Mouse (Mus musculus): ENCODE results near the gene Pxt1. TPM values are rescaled to one million over a fixed set of nuclear protein-coding genes. Genes with fewer than 3 reads are reported as not detected.

The Pxt1 gene
- polyA plus RNA-seq, 1 experiment: 199 TPM

DNA sequence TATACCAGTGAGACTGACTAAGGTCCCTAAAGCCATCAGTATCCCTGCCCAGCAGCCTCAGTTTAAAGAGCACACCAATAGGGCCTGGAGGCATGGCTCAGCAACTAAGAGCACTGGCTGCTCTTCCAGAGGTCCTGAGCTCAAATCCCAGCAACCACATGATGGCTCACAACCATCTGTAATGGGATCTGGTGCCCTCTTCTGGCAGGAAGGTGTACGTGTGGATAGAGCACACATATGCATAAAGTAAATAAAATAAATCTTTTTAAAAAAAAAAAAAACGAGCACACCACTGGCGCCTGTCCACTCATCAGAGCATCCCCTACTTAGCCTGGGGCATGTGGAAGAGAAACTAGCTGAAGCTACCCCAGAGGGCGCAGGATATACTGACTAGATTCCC lies 42.1 kb downstream of the Pxt1 start:
- Histone ChIP-seq H3K4me3 (ENCODE audit: control insufficient read depth, low read depth, low read length) (no peak overlapping the region), H3K36me3 (ENCODE audit: control insufficient read depth, insufficient read depth, low read length) (no peaks in the 10 kb centered on the region), H3K4me1 (ENCODE audit: control insufficient read depth, insufficient read depth, low read length) (peaks cover 29% of the 10 kb centered on the region), H3K27ac (ENCODE audit: control insufficient read depth, insufficient read depth, low read depth, low read length) (no peak overlapping the region), H3K27me3 (ENCODE audit: control insufficient read depth, insufficient read depth, low read length) (no peaks in the 10 kb centered on the region)
- no peak for TF ChIP-seq CTCF (IDR thresholded peaks at IDR 0.05; ENCODE audit: control insufficient read depth, insufficient read depth, insufficient replicate concordance, low read depth, low read length)
- TF ChIP-seq POLR2A (IDR thresholded peaks at IDR 0.05; ENCODE audit: control insufficient read depth, low read depth, low read length): no peak

DNA sequence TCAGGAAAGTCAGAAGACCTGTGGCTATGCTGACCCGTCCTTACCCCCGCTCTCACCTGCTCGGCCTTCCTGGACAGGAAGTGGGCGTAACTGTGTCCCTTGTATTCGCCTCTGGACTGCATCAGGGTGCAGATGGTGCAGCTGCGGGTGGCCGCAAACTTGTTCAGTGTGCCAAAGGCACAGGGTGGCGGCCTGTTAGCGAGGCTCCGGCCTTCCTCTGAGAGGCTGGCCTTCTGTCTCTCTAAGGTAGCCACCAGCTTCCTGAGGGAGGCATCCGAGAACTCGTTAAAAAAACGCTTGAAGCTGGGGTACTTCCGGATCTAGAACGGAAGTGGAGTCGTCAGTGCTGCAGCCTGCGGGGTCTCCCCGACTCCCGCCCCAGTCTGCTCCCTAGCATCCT lies 44.2 kb downstream of the Pxt1 start:
- Histone ChIP-seq H3K4me3 (ENCODE audit: control insufficient read depth, low read depth, low read length) (peak overlapping the region; percentile 94), H3K4me1 (ENCODE audit: control insufficient read depth, insufficient read depth, low read length) (peaks cover 22% of the 10 kb centered on the region), H3K27me3 (ENCODE audit: control insufficient read depth, insufficient read depth, low read length) (no peaks in the 10 kb centered on the region), H3K36me3 (ENCODE audit: control insufficient read depth, insufficient read depth, low read length) (no peaks in the 10 kb centered on the region), H3K27ac (ENCODE audit: control insufficient read depth, insufficient read depth, low read depth, low read length) (peak overlapping the region; percentile 73)
- no peak for TF ChIP-seq CTCF (IDR thresholded peaks at IDR 0.05; ENCODE audit: control insufficient read depth, insufficient read depth, insufficient replicate concordance, low read depth, low read length)
- TF ChIP-seq POLR2A (IDR thresholded peaks at IDR 0.05; ENCODE audit: control insufficient read depth, low read depth, low read length): peak; percentile 18; the same call in 1 of the 2 replicates

DNA sequence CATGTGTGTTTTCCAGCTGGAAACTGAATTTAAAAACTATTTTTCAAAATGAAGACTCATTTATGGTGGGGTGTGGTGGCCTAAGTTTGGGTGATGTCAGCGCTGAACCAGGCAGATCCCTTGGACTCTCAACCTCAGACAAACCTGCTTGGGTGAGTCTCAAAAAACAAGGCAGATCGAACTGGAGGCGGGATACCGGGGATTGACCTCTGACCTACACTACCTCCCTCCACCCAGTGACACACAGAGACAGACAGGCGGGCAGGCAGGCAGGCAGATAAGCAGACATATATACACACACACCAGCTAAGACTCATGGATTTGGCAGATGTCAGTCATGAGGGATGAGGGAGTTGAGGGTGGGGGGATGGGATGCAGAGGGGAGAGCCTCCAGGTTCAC lies 45.4 kb downstream of the Pxt1 start:
- Histone ChIP-seq H3K27ac (ENCODE audit: control insufficient read depth, insufficient read depth, low read depth, low read length) (no peak overlapping the region), H3K27me3 (ENCODE audit: control insufficient read depth, insufficient read depth, low read length) (no peaks in the 10 kb centered on the region), H3K36me3 (ENCODE audit: control insufficient read depth, insufficient read depth, low read length) (no peaks in the 10 kb centered on the region), H3K4me3 (ENCODE audit: control insufficient read depth, low read depth, low read length) (peak overlapping the region; percentile 94), H3K4me1 (ENCODE audit: control insufficient read depth, insufficient read depth, low read length) (peaks cover 26% of the 10 kb centered on the region)
- TF ChIP-seq CTCF (IDR thresholded peaks at IDR 0.05; ENCODE audit: control insufficient read depth, insufficient read depth, insufficient replicate concordance, low read depth, low read length): no peak
- no peak for TF ChIP-seq POLR2A (IDR thresholded peaks at IDR 0.05; ENCODE audit: control insufficient read depth, low read depth, low read length)

DNA sequence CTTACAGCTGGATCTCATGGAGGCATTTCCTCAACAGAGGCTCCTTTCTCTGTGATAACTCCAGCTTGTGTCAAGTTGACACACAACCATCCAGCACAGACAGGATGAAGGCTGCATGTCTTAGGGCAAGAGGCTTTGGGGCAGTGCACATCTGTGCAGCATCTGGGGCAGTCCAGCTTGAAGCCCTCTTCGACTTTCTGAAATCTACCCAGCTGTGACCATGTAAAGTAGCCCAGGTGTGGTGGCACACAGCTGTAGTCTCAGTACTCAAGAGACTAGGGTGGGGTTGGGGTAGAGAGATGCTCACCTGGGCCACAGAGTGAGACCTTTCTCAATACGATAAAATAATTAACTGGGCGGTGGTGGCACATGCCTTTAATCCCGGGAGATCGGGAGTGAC lies 45.8 kb downstream of the Pxt1 start:
- H3K4me3 ChIP-seq (ENCODE audit: control insufficient read depth, low read depth, low read length): no peak overlapping the region
- no peaks in the 10 kb centered on the region for H3K36me3 ChIP-seq (ENCODE audit: control insufficient read depth, insufficient read depth, low read length)
- no peak overlapping the region for H3K27ac ChIP-seq (ENCODE audit: control insufficient read depth, insufficient read depth, low read depth, low read length)
- no peaks in the 10 kb centered on the region for H3K27me3 ChIP-seq (ENCODE audit: control insufficient read depth, insufficient read depth, low read length)
- TF ChIP-seq CTCF (IDR thresholded peaks at IDR 0.05; ENCODE audit: control insufficient read depth, insufficient read depth, insufficient replicate concordance, low read depth, low read length): no peak
- no peak for TF ChIP-seq POLR2A (IDR thresholded peaks at IDR 0.05; ENCODE audit: control insufficient read depth, low read depth, low read length)
- H3K4me1 ChIP-seq (ENCODE audit: control insufficient read depth, insufficient read depth, low read length): peaks cover 26% of the 10 kb centered on the region

DNA sequence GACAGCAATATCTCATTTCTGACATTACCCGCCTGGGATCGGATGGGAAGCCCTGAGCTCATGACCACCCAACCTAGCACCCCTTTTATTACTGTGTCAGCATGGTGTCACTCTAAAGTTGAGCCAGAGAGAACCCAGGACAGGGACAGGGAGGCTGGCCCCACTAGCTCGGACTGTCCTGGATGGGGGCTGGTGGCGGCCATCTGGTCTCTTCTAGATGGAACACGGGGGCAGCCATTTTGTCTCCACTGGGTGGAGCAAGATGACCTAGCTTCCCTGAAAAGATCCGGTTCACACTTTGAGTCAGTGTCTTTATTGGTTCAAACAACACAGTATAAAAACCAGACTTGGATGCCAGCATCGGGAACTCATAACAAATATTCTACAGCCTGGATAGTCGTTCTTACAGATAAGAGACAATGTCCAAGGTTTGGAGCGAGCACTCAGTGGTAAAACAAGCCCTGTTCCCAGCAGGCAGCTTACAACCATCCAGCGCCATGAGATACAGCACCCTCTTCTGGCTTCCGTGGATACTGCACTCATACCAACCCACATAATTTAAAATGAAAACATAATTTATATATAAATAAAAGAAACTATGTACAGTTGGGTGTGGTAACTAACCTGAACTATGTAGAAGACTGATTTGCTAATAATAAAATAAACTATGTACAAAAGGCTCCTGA lies 47.4 kb downstream of the Pxt1 start:
- Histone ChIP-seq H3K4me3 (ENCODE audit: control insufficient read depth, low read depth, low read length) (peak overlapping the region; percentile 72), H3K36me3 (ENCODE audit: control insufficient read depth, insufficient read depth, low read length) (no peaks in the 10 kb centered on the region), H3K27ac (ENCODE audit: control insufficient read depth, insufficient read depth, low read depth, low read length) (peak overlapping the region; percentile 81), H3K4me1 (ENCODE audit: control insufficient read depth, insufficient read depth, low read length) (peaks cover 26% of the 10 kb centered on the region), H3K27me3 (ENCODE audit: control insufficient read depth, insufficient read depth, low read length) (no peaks in the 10 kb centered on the region)
- TF ChIP-seq CTCF (IDR thresholded peaks at IDR 0.05; ENCODE audit: control insufficient read depth, insufficient read depth, insufficient replicate concordance, low read depth, low read length): no peak
- no peak for TF ChIP-seq POLR2A (IDR thresholded peaks at IDR 0.05; ENCODE audit: control insufficient read depth, low read depth, low read length)

DNA sequence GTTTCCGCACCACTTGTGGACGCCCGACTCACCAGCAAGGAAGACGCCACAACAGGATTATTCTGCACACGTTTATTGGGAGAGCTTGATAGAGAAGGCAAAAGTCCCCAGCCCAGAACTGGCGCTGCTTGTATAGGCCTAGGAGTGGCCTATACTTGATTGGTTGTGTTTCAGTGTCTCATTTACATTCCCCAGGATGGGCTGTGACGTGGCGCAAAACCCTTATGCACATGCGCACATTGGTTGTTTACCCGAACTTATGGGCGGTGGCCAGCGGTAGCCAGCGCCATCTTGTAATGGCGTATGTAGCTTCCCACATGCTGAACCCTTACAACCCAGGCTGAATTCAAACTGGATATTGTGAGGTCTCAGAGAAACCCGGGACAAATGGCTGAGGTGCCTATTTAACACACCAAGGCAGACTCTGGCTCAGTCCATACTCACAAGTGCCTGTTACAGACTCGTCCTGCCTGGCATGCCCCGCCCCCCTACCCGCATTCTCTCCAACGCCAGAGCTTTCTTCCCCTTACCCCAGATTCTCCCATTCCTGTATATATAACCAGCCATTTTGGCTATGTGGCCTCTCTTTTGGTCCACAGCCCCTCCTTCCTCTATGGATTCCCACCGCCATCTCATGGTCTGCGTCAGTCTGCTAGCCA lies 48.3 kb downstream of the Pxt1 start:
- TF ChIP-seq CTCF (IDR thresholded peaks at IDR 0.05; ENCODE audit: control insufficient read depth, insufficient read depth, insufficient replicate concordance, low read depth, low read length) (no peak), POLR2A (IDR thresholded peaks at IDR 0.05; ENCODE audit: control insufficient read depth, low read depth, low read length) (no peak; the same call in 1 of the 2 replicates)
- H3K4me3 ChIP-seq (ENCODE audit: control insufficient read depth, low read depth, low read length): peak overlapping the region; percentile 72
- H3K27me3 ChIP-seq (ENCODE audit: control insufficient read depth, insufficient read depth, low read length): no peaks in the 10 kb centered on the region
- peak overlapping the region; percentile 81 for H3K27ac ChIP-seq (ENCODE audit: control insufficient read depth, insufficient read depth, low read depth, low read length)
- peaks cover 26% of the 10 kb centered on the region for H3K4me1 ChIP-seq (ENCODE audit: control insufficient read depth, insufficient read depth, low read length)
- no peaks in the 10 kb centered on the region for H3K36me3 ChIP-seq (ENCODE audit: control insufficient read depth, insufficient read depth, low read length)

DNA sequence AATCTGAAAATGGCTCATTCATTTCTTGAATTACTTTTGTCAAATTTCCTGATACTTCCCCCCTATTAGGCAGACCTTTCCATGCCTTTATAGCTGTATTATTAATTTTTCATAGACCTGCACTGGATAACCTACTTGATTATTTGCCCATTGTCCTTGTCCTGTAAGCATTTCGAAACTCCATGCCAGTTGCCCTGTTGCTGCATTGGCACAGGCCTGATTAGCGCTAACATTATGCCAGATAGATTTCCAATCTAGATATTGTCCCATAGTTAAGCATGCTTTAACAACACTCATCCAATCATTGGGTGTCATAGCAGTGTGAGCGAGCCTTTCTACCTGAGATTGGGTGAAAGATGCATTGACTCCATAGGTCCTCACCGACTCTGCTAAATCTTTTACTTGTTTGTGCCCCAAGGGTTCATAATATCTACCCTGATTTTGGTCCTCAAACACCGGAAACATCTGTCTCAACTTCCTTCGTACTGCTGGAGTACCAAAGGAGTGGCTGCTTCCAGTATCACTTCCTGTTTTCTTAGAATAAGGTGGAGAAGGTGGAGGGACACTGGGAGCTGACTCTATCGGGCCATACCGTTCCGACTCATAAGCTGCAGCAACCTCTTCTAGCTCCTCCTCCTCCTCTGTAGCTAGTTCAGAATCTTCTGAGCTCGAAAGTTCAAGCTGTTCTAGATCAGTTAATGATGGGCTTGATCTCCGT lies 49.4 kb downstream of the Pxt1 start:
- Histone ChIP-seq H3K36me3 (ENCODE audit: control insufficient read depth, insufficient read depth, low read length) (no peaks in the 10 kb centered on the region), H3K4me3 (ENCODE audit: control insufficient read depth, low read depth, low read length) (no peak overlapping the region; the same call in 1 of the 2 replicates), H3K27ac (ENCODE audit: control insufficient read depth, insufficient read depth, low read depth, low read length) (0 out of 2 replicates have a peak overlapping the region, but pooled peaks have one; percentile 13), H3K27me3 (ENCODE audit: control insufficient read depth, insufficient read depth, low read length) (no peaks in the 10 kb centered on the region), H3K4me1 (ENCODE audit: control insufficient read depth, insufficient read depth, low read length) (peaks cover 20% of the 10 kb centered on the region)
- TF ChIP-seq CTCF (IDR thresholded peaks at IDR 0.05; ENCODE audit: control insufficient read depth, insufficient read depth, insufficient replicate concordance, low read depth, low read length) (no peak), POLR2A (IDR thresholded peaks at IDR 0.05; ENCODE audit: control insufficient read depth, low read depth, low read length) (no peak)
